Mouse (Mus musculus): ENCODE data around the gene Tm4sf1. TPM values are rescaled to one million over a fixed set of nuclear protein-coding genes. Genes with fewer than 3 reads are reported as not detected.

The Tm4sf1 gene
- polyA plus RNA-seq (2017; shearing (Covaris generic)) = 0.37 TPM

GRCm38 (mm10) chr3:57301921-57302539 lies at the start of gene Tm4sf1:
Tm4sf1 (minus strand) TSS chr3:57301988.

Other genes with a start within 250 kb of the Tm4sf1 start
- not detected for gene Tm4sf4, start 123.3 kb upstream of the Tm4sf1 start, polyA plus RNA-seq (2017; shearing (Covaris generic))